In the genomic region with DNA sequence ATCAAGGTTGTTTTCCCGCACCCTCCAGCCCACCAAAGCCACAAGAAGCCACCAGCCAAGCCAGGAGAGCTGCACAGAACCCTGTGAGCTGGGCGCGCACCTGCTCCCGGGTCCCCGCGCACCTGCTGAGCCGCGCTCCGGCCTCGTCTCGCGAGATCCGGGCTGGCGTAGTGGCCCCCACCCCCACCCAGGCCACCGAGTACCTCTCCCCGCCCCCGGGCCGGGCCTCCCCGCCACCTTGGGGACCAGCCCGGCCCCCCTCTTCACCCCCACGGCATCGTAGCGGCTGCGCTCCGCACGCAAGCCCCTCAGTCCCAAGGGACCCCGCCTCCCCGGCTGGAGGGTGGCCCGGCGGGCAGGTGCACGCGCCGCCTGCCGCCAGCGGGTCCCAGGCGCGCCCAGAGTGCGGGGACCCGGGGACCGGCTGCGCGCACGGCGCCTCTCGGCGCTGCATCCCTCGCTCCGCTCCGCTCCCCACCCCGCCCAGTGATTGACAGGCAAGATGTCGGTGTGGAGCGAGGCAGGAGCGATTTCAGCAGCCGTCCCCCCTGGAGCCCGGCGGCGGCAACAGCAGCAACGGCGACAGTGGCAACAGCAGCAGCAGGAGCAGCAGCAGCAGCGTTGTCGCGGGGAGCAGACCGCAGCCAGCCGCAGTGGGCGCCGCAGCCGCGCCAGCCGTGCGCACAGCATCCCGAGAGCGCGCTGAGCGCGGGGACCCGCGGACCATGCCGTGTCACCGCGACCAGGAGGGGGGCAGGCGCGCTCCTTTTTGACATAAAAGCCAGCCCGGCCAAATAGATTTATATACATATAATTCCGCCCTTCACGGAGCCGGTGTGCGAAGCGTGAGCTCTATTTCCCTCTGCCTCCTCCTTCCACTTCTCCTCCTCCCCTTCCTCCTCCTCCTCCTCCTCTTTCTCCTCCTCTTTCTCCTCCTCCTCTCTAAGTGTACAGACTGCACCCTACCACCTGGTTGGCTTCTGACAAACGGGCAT, we compare ENCODE assay signal across 8 mouse cellular contexts. TPM values are rescaled to one million over a fixed set of nuclear protein-coding genes. Genes with fewer than 3 reads are reported as not detected.
DNase-seq lines count a peak whose midpoint lies in the region; ATAC-seq lines count a peak whose summit lies in the region.

A gene (plus strand): TSS at position 494 of the 995 bp plus-strand sequence.

- no peak within 1 kb of the TSS for H3K9ac ChIP-seq in liver, embryonic 11.5 days (ENCODE audit: low read depth, low read length)

- H3K9me3 ChIP-seq in liver, embryonic 11.5 days (ENCODE audit: control insufficient read depth, low read length): no peaks in the 10 kb centered on the region

- H3K4me2 ChIP-seq in liver, embryonic 11.5 days: peak within 1 kb of the TSS; percentile 84

- H3K4me1 ChIP-seq in liver, embryonic 11.5 days (replicated peaks; ENCODE audit: control insufficient read depth, insufficient read depth, low read length): peaks cover 4% of the 10 kb centered on the region; the same call in 1 of the 2 replicates

- H3K27ac ChIP-seq in liver, embryonic 11.5 days (ENCODE audit: low read depth, low read length): no peak within 1 kb of the TSS

- peak; percentile 22 for DNase-seq in ovary, postnatal 36 days (ENCODE audit: low spot score)
- DNase-seq in ovary, adult 18-20 months (ENCODE audit: low spot score): no peak
- peak; percentile 44 to 74 for DNase-seq in cerebellum, postnatal 4 days (ENCODE audit: low spot score in 2 of 2)
- peak; percentile 77 for DNase-seq in kidney, postnatal 10 days
- peak; percentile 43 for DNase-seq in liver, embryonic 11.5 days (ENCODE audit: low spot score)
- DNase-seq in neural tube, embryonic 10.5 days (ENCODE audit: extremely low spot score, low spot score): peak; percentile 74
- peak; percentile 54 to 63 for DNase-seq in thymus, postnatal 10 days (ENCODE audit: low spot score in 2 of 2)

- peak; percentile 36 for ATAC-seq in granulocyte monocyte progenitor cell, adult 5-6 weeks (replicated peaks; ENCODE audit: poor library complexity, severe bottlenecking)
- ATAC-seq in liver, embryonic 11.5 days (replicated peaks; ENCODE audit: low FRiP score): peak; percentile 51

- 2% methylated on average over 74 of the region's 89 CpGs for WGBS in liver, embryonic 11.5 days

- H3K36me3 ChIP-seq in liver, embryonic 11.5 days (ENCODE audit: control insufficient read depth, insufficient read depth, low read length): no peaks in the 10 kb centered on the region

- H3K4me3 ChIP-seq in liver, embryonic 11.5 days (ENCODE audit: low read depth, low read length): peak within 1 kb of the TSS; percentile 54

- H3K27me3 ChIP-seq in liver, embryonic 11.5 days (replicated peaks; ENCODE audit: control insufficient read depth, insufficient read depth, low read length): peaks cover 64% of the 10 kb centered on the region

RNA-seq across cellular contexts. Expression of the gene that starts here (rescaled TPM):
- 0.49 and 2.0 TPM in 2 replicates for total RNA-seq in granulocyte monocyte progenitor cell, adult 5-6 weeks (2014; fragmentation: Nextera tagmentation)
- 0.09 and 0.21 TPM in 2 replicates for total RNA-seq in granulocyte monocyte progenitor cell, adult 5-6 weeks (2017)
- polyA plus RNA-seq in liver, embryonic 11.5 days (2014; fragmentation: Nextera tagmentation; extraction: Ambion mirVana): 0.01 and 0.17 TPM in 2 replicates

Comparison
In these comparisons a context has a peak if more than half of its experiments do, and no peak if none do; other contexts are left out.
1. Peak in DNase-seq, ATAC-seq, H3K4me3 ChIP-seq and H3K4me2 ChIP-seq in liver, embryonic 11.5 days; RNA of the gene not detected or under 1 TPM.